Mouse (Mus musculus): ENCODE measurements around the gene Pmepa1. TPM values are rescaled to one million over a fixed set of nuclear protein-coding genes. Genes with fewer than 3 reads are reported as not detected.

Gene Pmepa1
- polyA plus RNA-seq, 1 experiment from 2014 or later = 5.3 TPM

- Histone ChIP-seq H3K4me2 (ENCODE audit: low read depth) (no peak overlapping the region), H3K4me3 (ENCODE audit: low read depth, low read length) (no peak overlapping the region), H3K9me3 (ENCODE audit: control insufficient read depth, low read length) (no peaks in the 10 kb centered on the region), H3K9ac (ENCODE audit: low read length) (no peak overlapping the region), H3K36me3 (ENCODE audit: control insufficient read depth, insufficient read depth, low read length) (no peaks in the 10 kb centered on the region), H3K27me3 (ENCODE audit: control insufficient read depth, insufficient read depth, low read length) (no peaks in the 10 kb centered on the region), H3K4me1 (ENCODE audit: control insufficient read depth, insufficient read depth, low read length) (peaks cover 88% of the 10 kb centered on the region), H3K27ac (ENCODE audit: low read depth, low read length) (no peak overlapping the region)
- 68% methylated on average over 10 of the region's 10 CpGs for WGBS
- no peak for DNase-seq (ENCODE audit: low spot score)
- no peak for ATAC-seq (ENCODE audit: insufficient read depth, low FRiP score, low TSS enrichment)
These were observed 14.8 kb downstream of the Pmepa1 start for GRCm38 (mm10) chr2:173261497-173261896.

DNA sequence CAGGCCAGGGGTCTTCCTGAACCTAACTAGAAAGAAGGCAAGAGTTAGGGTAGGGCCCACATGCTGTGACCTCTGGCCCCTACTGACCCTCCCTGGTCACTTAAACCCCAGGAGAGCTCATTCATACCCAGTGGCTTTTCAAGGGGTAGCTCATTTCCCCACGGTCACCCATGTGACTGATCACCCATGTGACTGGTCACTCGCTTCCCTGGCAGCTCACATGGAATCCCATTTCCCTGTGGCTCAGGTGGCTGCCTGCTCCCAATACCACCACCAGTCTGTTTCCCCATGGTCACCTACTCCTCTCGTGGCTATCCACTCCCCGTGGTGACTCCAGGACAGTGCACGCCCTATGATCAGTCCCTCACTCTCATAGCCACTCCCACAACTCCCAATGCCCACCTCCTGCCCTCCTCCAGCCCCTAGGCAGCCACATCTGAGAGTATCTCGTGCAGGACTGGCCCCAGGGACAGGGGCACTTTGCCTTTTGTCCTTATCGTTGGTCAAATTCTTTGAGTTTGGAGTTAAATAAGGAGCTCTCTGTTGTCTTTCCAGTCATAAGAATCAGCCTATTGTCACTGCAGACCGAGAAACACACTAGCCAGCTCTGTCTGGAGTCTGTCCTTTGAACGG lies 17.8 kb downstream of the Pmepa1 start:
- Histone ChIP-seq H3K27ac (ENCODE audit: low read depth, low read length) (0 out of 2 replicates have a peak overlapping the region, but pooled peaks have one; percentile 29), H3K4me2 (ENCODE audit: low read depth) (no peak overlapping the region), H3K4me1 (ENCODE audit: control insufficient read depth, insufficient read depth, low read length) (peaks cover 86% of the 10 kb centered on the region), H3K36me3 (ENCODE audit: control insufficient read depth, insufficient read depth, low read length) (no peaks in the 10 kb centered on the region), H3K9me3 (ENCODE audit: control insufficient read depth, low read length) (no peaks in the 10 kb centered on the region), H3K9ac (ENCODE audit: low read length) (0 out of 2 replicates have a peak overlapping the region, but pooled peaks have one; percentile 4), H3K4me3 (ENCODE audit: low read depth, low read length) (no peak overlapping the region), H3K27me3 (ENCODE audit: control insufficient read depth, insufficient read depth, low read length) (no peaks in the 10 kb centered on the region)
- ATAC-seq (ENCODE audit: insufficient read depth, low FRiP score, low TSS enrichment) = no peak
- no peak for DNase-seq (ENCODE audit: low spot score)
- 14% methylated on average over 9 of the region's 9 CpGs for WGBS

DNA sequence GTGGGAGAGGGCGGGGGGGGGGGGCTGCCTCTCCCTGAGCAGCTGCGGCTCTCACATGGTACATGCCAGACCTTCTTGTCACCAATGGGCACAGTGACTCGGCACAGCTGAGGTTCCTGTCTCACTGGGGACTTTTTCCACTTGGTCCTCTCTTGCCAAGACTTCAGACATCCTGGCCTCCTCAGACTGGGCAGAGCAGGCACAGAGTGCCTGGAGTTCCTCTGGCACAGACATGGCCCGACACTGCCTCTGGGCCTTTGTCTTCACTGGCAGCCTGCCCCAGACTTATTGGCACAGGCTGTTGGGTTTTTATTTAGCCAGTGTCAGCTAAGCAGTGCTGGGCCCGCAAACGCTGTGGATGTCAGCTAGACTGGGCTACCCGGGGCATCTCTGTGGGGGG lies 18.7 kb downstream of the Pmepa1 start:
- Histone ChIP-seq H3K36me3 (ENCODE audit: control insufficient read depth, insufficient read depth, low read length) (no peaks in the 10 kb centered on the region), H3K9ac (ENCODE audit: low read length) (peak overlapping the region; percentile 28; the same call in 1 of the 2 replicates), H3K27ac (ENCODE audit: low read depth, low read length) (peak overlapping the region; percentile 42; the same call in 1 of the 2 replicates), H3K27me3 (ENCODE audit: control insufficient read depth, insufficient read depth, low read length) (no peaks in the 10 kb centered on the region), H3K4me3 (ENCODE audit: low read depth, low read length) (no peak overlapping the region), H3K9me3 (ENCODE audit: control insufficient read depth, low read length) (no peaks in the 10 kb centered on the region), H3K4me2 (ENCODE audit: low read depth) (no peak overlapping the region), H3K4me1 (ENCODE audit: control insufficient read depth, insufficient read depth, low read length) (peaks cover 94% of the 10 kb centered on the region)
- ATAC-seq (ENCODE audit: insufficient read depth, low FRiP score, low TSS enrichment) (no peak), DNase-seq (ENCODE audit: low spot score) (no peak)
- 43% methylated on average over 6 of the region's 7 CpGs for WGBS

GRCm38 (mm10) chr2:173256552-173256949 lies 19.8 kb downstream of the Pmepa1 start:
- Histone ChIP-seq H3K4me2 (ENCODE audit: low read depth) (no peak overlapping the region), H3K4me3 (ENCODE audit: low read depth, low read length) (no peak overlapping the region)
- WGBS = 73% methylated on average over 4 of the region's 4 CpGs

DNA sequence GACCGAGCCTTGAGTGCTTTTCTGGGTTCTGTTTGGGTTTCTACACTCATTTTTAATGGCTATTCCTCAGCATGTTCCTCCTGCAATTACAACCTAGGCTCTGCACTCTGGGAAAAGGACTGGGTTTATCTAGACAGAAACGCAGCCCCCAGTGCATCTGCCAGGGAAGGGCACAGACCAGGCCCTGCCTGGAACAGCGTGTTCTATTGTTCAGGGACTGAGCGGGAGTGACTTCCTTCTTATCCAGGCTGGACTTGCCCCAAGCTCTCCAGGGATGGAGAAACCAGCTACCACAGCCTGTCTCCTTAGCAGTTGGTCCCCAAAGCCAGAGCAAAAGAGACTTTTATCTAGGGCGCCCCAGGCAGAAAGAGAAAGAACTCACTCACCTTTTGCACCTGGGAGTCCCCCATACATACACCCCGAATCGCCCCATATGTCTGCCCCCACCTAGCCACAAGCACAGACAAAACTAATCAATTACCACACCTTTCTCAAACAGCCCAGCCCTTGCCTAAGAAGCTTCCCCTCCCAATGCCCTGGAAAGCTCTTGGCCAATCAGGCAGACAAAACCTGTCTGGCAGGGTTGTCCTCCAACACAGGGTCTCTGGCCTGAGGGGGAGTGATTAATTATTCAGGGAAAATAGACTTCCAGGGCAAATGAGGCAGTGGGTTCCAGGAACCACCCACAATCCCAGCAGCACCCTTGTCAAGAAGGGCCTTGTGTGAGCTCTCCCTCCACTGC lies 20.4 kb downstream of the Pmepa1 start:
- Histone ChIP-seq H3K9ac (ENCODE audit: low read length) (peak overlapping the region; percentile 10; the same call in 1 of the 2 replicates), H3K4me2 (ENCODE audit: low read depth) (no peak overlapping the region), H3K9me3 (ENCODE audit: control insufficient read depth, low read length) (no peaks in the 10 kb centered on the region), H3K4me3 (ENCODE audit: low read depth, low read length) (no peak overlapping the region), H3K27ac (ENCODE audit: low read depth, low read length) (peak overlapping the region; percentile 79), H3K4me1 (ENCODE audit: control insufficient read depth, insufficient read depth, low read length) (peaks cover 95% of the 10 kb centered on the region), H3K36me3 (ENCODE audit: control insufficient read depth, insufficient read depth, low read length) (no peaks in the 10 kb centered on the region), H3K27me3 (ENCODE audit: control insufficient read depth, insufficient read depth, low read length) (no peaks in the 10 kb centered on the region)
- 74% methylated on average over 7 of the region's 7 CpGs for WGBS
- ATAC-seq (ENCODE audit: insufficient read depth, low FRiP score, low TSS enrichment) = no peak
- DNase-seq (ENCODE audit: low spot score) = no peak

More at GRCm38 (mm10) chr2:173256552-173256949, 19.8 kb downstream of the Pmepa1 start:
- Histone ChIP-seq H3K9ac (ENCODE audit: low read length) (no peak overlapping the region), H3K27ac (ENCODE audit: low read depth, low read length) (0 out of 2 replicates have a peak overlapping the region, but pooled peaks have one; percentile 20), H3K27me3 (ENCODE audit: control insufficient read depth, insufficient read depth, low read length) (no peaks in the 10 kb centered on the region), H3K36me3 (ENCODE audit: control insufficient read depth, insufficient read depth, low read length) (no peaks in the 10 kb centered on the region), H3K4me1 (ENCODE audit: control insufficient read depth, insufficient read depth, low read length) (peaks cover 95% of the 10 kb centered on the region), H3K9me3 (ENCODE audit: control insufficient read depth, low read length) (no peaks in the 10 kb centered on the region)
- DNase-seq (ENCODE audit: low spot score) = no peak
- ATAC-seq (ENCODE audit: insufficient read depth, low FRiP score, low TSS enrichment) = no peak

DNA sequence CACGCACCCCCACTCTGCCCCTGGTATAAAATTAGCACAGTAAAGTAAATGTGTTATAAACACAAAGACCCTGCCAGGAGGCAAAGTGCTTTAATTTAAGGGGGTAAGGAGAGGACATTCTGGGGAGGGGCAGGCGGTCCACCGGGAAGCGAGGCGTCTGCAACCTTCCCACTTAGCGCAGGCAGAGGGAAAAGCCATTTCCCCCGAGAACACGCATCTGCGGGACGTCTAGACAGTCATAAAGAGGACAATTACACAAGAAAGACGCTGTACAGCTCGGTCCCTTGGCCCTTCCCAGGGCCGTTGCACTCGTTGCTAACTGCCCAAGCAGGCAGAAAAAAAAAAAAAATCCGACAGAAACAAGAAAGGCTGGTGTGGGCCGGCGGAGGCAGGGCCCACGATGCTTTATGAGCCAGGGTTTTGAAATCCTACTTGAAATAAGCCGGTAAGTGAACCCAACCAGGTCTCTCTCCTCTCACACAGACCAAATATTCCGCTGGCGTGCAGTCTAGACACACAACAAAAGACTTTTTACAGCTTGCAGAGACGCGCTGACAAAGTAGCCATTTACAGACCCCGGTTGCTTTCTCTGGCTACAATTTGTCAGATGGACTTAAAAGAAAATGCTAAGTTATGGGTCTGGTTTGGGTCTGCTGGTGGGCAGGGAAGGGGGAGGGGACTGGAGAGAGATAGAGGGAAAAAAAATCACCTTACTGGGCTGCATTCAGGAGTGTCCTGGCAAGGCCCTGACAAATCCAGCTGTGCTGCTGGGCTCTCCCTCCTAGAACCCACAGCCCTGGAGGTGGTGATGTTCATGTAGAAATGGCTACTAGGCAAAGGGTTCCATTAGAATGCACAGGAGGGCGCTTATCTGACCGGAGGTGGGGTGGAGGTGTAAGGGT lies 22.3 kb downstream of the Pmepa1 start:
- whole genome bisulfite sequencing = 9% methylated on average over 26 of the region's 26 CpGs
- Histone ChIP-seq H3K4me2 (ENCODE audit: low read depth) (peak overlapping the region; percentile 19), H3K9ac (ENCODE audit: low read length) (peak overlapping the region; percentile 41), H3K36me3 (ENCODE audit: control insufficient read depth, insufficient read depth, low read length) (0 out of 2 replicates have a peak, but pooled peaks cover 2% of the 10 kb centered on the region), H3K4me1 (ENCODE audit: control insufficient read depth, insufficient read depth, low read length) (peaks cover 93% of the 10 kb centered on the region), H3K9me3 (ENCODE audit: control insufficient read depth, low read length) (no peaks in the 10 kb centered on the region), H3K4me3 (ENCODE audit: low read depth, low read length) (0 out of 2 replicates have a peak overlapping the region, but pooled peaks have one; percentile 1), H3K27me3 (ENCODE audit: control insufficient read depth, insufficient read depth, low read length) (no peaks in the 10 kb centered on the region), H3K27ac (ENCODE audit: low read depth, low read length) (peak overlapping the region; percentile 96)
- DNase-seq (ENCODE audit: low spot score) (peak; percentile 81), ATAC-seq (ENCODE audit: insufficient read depth, low FRiP score, low TSS enrichment) (peak; percentile 77)

DNA sequence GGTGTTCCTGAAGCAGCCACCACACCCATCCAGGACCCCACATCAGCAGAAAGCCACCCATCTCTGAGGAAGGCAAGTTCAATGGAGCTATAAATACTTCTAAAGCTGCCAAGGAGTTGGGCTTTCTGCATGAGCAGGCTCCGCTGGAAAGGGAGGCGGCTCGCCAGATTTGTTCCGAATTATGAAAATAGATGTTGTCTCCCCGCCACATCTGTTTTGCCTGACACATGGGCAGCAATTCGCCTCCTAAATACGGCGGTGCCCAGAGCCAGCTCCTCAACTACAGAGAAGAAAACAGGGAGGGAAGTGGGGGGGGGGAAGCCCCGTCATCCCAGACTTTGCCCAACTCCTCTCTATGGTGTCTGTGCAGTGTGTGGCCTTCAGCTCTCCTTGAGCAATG lies 24.7 kb downstream of the Pmepa1 start:
- DNase-seq (ENCODE audit: low spot score) = no peak
- Histone ChIP-seq H3K9ac (ENCODE audit: low read length) (0 out of 2 replicates have a peak overlapping the region, but pooled peaks have one; percentile 18), H3K9me3 (ENCODE audit: control insufficient read depth, low read length) (no peaks in the 10 kb centered on the region), H3K4me2 (ENCODE audit: low read depth) (no peak overlapping the region), H3K4me3 (ENCODE audit: low read depth, low read length) (no peak overlapping the region), H3K36me3 (ENCODE audit: control insufficient read depth, insufficient read depth, low read length) (0 out of 2 replicates have a peak, but pooled peaks cover 2% of the 10 kb centered on the region), H3K27me3 (ENCODE audit: control insufficient read depth, insufficient read depth, low read length) (no peaks in the 10 kb centered on the region), H3K4me1 (ENCODE audit: control insufficient read depth, insufficient read depth, low read length) (peaks cover 87% of the 10 kb centered on the region), H3K27ac (ENCODE audit: low read depth, low read length) (no peak overlapping the region; the same call in 1 of the 2 replicates)
- WGBS = 72% methylated on average over 9 of the region's 9 CpGs
- ATAC-seq (ENCODE audit: insufficient read depth, low FRiP score, low TSS enrichment) = no peak

- Histone ChIP-seq H3K4me1 (ENCODE audit: control insufficient read depth, insufficient read depth, low read length) (peaks cover 83% of the 10 kb centered on the region), H3K9ac (ENCODE audit: low read length) (0 out of 2 replicates have a peak overlapping the region, but pooled peaks have one; percentile 18), H3K27ac (ENCODE audit: low read depth, low read length) (no peak overlapping the region; the same call in 1 of the 2 replicates), H3K9me3 (ENCODE audit: control insufficient read depth, low read length) (no peaks in the 10 kb centered on the region), H3K4me3 (ENCODE audit: low read depth, low read length) (no peak overlapping the region), H3K27me3 (ENCODE audit: control insufficient read depth, insufficient read depth, low read length) (no peaks in the 10 kb centered on the region), H3K4me2 (ENCODE audit: low read depth) (no peak overlapping the region), H3K36me3 (ENCODE audit: control insufficient read depth, insufficient read depth, low read length) (0 out of 2 replicates have a peak, but pooled peaks cover 2% of the 10 kb centered on the region)
- DNase-seq (ENCODE audit: low spot score) (no peak), ATAC-seq (ENCODE audit: insufficient read depth, low FRiP score, low TSS enrichment) (no peak)
- WGBS = 56% methylated on average over 7 of the region's 7 CpGs
These were observed 25.2 kb downstream of the Pmepa1 start for GRCm38 (mm10) chr2:173251133-173251532.

Measured in neural tube, embryonic 11.5 days (tissue).